Mouse (Mus musculus) spleen, adult 10 weeks (tissue): Measurements from ENCODE around the gene Serpina3b. TPM values are rescaled to one million over a fixed set of nuclear protein-coding genes. Genes with fewer than 3 reads are reported as not detected.

Experiments
- polyA plus RNA-seq: library from polyadenylated mRNA; stranded (reverse); fragments of 350-450 nt; fragmentation: Illumina TruSeq; extraction: RNeasy Lipid Tissue Mini Kit (QIAGEN cat#74804); gene quantifications from one replicate; pipeline ENCODE4 v1.2.3, GENCODE M21; 2015; ENCODE audit warnings: low replicate concordance; ENCODE audit not compliant: insufficient read depth

Gene Serpina3b
- 0.65 TPM for polyA plus RNA-seq

GRCm38 (mm10) chr12:104127696-104128095 lies at the start of gene Serpina3b:
Serpina3b (plus strand) TSS chr12:104127996.

DNA sequence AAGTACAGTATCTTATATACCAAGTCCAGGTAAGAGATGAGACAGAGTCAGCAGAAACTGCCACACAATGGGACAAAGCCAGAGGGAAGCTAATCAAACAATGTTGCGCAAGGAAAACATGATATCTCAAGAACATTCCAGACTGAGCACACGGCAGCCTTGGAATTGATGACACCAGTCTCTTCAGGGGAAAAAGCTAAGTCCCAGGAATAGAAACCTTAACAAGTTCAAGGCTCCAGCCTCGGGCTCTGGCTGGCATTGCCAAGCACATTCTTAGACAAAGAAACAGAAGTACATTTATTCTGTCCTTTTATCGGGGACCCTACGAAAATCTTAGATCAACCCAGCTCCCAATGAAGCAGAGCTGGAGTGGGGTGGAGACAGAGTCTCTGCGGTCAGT lies 27.0 kb upstream of the Serpina3b start, which contains the start of gene Serpina5:
Gene Serpina5, plus strand, starts transcription at position 346 of the 400 bp plus-strand sequence.

DNA sequence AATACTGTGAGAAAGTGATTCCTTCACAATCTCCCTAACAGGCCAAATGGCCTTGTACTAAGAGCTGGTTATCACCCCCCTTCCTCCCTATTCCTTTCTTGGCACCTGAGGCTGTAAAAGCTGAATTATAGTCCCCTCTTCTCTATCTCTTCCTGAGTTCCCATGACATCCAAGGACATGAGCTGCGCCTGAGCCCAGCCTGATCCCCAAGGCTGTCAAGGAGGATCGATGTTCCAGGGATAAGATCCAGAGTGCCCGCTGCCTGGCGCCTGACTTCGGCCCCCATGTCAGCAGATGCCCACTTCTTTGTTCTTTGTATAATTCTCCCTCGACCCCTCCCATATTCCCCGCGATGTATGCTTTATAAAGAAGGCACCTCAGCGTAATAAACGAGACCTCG lies 15.5 kb upstream of the Serpina3b start, which contains the start of gene Serpina3a:
Gene Serpina3a, plus strand, starts transcription at position 392 of the 400 bp plus-strand sequence.

DNA sequence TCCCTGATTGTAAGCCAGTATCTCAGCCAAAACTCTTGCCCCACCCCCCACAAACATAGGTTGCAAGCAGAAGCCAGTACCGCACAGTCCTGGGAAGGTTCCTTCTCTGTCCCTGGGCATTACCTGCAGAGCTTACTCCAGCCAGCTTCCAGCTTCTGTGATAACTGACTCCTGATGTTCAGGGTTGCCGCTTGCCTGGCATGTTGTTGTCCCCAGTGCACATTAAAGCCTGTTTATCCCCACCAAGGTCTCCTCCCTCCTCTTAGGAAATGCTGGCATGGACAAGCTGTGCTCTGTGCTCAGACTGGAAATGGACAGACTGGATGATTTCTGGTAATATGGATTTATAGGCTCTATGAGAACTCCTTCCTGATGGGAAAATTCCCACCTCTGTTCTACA lies 25.9 kb downstream of the Serpina3b start, which contains the start of gene Serpina3c:
Gene Serpina3c, minus strand, starts transcription at position 215 of the 400 bp plus-strand sequence.

Other genes with a start within 250 kb of the Serpina3b start
- 2.2 TPM for gene Serpina1c, start 223.1 kb upstream of the Serpina3b start, polyA plus RNA-seq
- gene Serpina1e, start 169.0 kb upstream of the Serpina3b start, polyA plus RNA-seq = 2.5 TPM
- gene Serpina11, start 138.0 kb upstream of the Serpina3b start, polyA plus RNA-seq = 0.28 TPM
- gene Serpina9, start 114.2 kb upstream of the Serpina3b start, polyA plus RNA-seq = 0.15 TPM
- gene Serpina12, start 83.6 kb upstream of the Serpina3b start, polyA plus RNA-seq = 0.23 TPM
- not detected for gene Serpina5, start 26.9 kb upstream of the Serpina3b start, polyA plus RNA-seq
- gene Serpina3a, start 15.3 kb upstream of the Serpina3b start, polyA plus RNA-seq = not detected
- 1.0 TPM for gene Serpina3c, start 25.9 kb downstream of the Serpina3b start, polyA plus RNA-seq
- 16.8 TPM for gene Serpina3f, start 86.5 kb downstream of the Serpina3b start, polyA plus RNA-seq
- 257 TPM for gene Serpina3g, start 108.2 kb downstream of the Serpina3b start, polyA plus RNA-seq
- 2.7 TPM for gene Serpina3i, start 135.1 kb downstream of the Serpina3b start, polyA plus RNA-seq
- gene Serpina3j, start 186.6 kb downstream of the Serpina3b start, polyA plus RNA-seq = not detected
- gene Serpina3k, start 210.5 kb downstream of the Serpina3b start, polyA plus RNA-seq = not detected
- gene Serpina3m, start 210.5 kb downstream of the Serpina3b start, polyA plus RNA-seq = 0.28 TPM